Mouse (Mus musculus) forebrain, embryonic 16.5 days (tissue): ENCODE measurements around the gene Zfp825. TPM values are rescaled to one million over a fixed set of nuclear protein-coding genes. Genes with fewer than 3 reads are reported as not detected.
"Not testable (repeated sequence)": the region's sequence is repeated elsewhere in the genome, so short reads cannot be mapped to it uniquely, and the experiment has no call there.

Experiments
- ATAC-seq: fragments of 200-750 bp; cut with Nextera tagmentation; 2 replicates; pipeline ENCODE4 v1.8.0; 2017; ENCODE audit warnings: mild to moderate bottlenecking, moderate library complexity
- H3K27ac ChIP-seq: fragments of 300-500 bp; sonication (generic); 2 replicates; pipeline ENCODE4 v1.5.1; 2014; ENCODE audit warnings: low read length, control low read depth
- H3K27me3 ChIP-seq: fragments of 300-500 bp; sonication (generic); replicated peaks from 2 replicates; pipeline ENCODE4 v1.6.1; 2014; ENCODE audit warnings: low read length; ENCODE audit not compliant: control insufficient read depth, insufficient read depth
- H3K36me3 ChIP-seq: fragments of 300-500 bp; sonication (generic); 2 replicates; pipeline ENCODE4 v1.6.1; 2014; ENCODE audit not compliant: control insufficient read depth, insufficient read depth
- H3K4me1 ChIP-seq: fragments of 300-500 bp; sonication (generic); replicated peaks from 2 replicates; pipeline ENCODE4 v1.6.1; 2014; ENCODE audit warnings: low read length; ENCODE audit not compliant: control insufficient read depth, insufficient read depth
- H3K4me2 ChIP-seq: fragments of 300-500 bp; sonication (generic); 2 replicates; pipeline ENCODE4 v1.6.1; 2014; ENCODE audit warnings: mild to moderate bottlenecking, low read length, control low read depth
- H3K4me3 ChIP-seq: fragments of 300-500 bp; sonication (generic); replicated peaks from 2 replicates; pipeline ENCODE4 v1.5.1; 2014; ENCODE audit warnings: mild to moderate bottlenecking, low read length, control low read depth
- H3K9ac ChIP-seq: fragments of 300-500 bp; sonication (generic); replicated peaks from 2 replicates; pipeline ENCODE4 v1.6.1; 2014; ENCODE audit warnings: low read depth, low read length, control low read depth
- H3K9me3 ChIP-seq: fragments of 300-500 bp; sonication (generic); 2 replicates; pipeline ENCODE4 v1.6.1; 2016; ENCODE audit warnings: low read length; ENCODE audit not compliant: control insufficient read depth
- WGBS: fragments of 180-500 bp; shearing (Covaris S2); extraction: QIAGEN DNeasy Blood & Tissue Kit; methylation state at CpG from one replicate; pipeline ENCODE4 v1.1.7; 2014; 5-methylcytosine and 5-hydroxymethylcytosine counted together
- polyA plus RNA-seq: library from polyadenylated mRNA; unstranded; fragments of >200 nt; fragmentation: Nextera tagmentation; extraction: Ambion mirVana; gene quantifications from 2 replicates; pipeline ENCODE4 v1.2.1, GENCODE M21; 2015

The Zfp825 gene
- polyA plus RNA-seq = 18.2 and 18.3 TPM in 2 replicates

- Histone ChIP-seq H3K27ac (peak within 1 kb of the TSS; percentile 80), H3K36me3 (no peaks in the 10 kb centered on the region), H3K9ac (peak within 1 kb of the TSS; percentile 79), H3K27me3 (no peaks in the 10 kb centered on the region), H3K9me3 (no peaks in the 10 kb centered on the region), H3K4me2 (peak within 1 kb of the TSS; percentile 94), H3K4me1 (peaks cover 8% of the 10 kb centered on the region; the same call in 1 of the 2 replicates), H3K4me3 (peak within 1 kb of the TSS; percentile 52)
- ATAC-seq = peak; percentile 100
- 0% methylated on average over 23 of the region's 23 CpGs for WGBS
Measured at GRCm38 (mm10) chr13:74493911-74494679, at the start of gene Zfp825. TSS of gene Zfp825 (minus strand) at chr13:74493992.

- not testable (repeated sequence) for H3K4me1 ChIP-seq, H3K9me3 ChIP-seq, H3K36me3 ChIP-seq, H3K27ac ChIP-seq, H3K9ac ChIP-seq, ATAC-seq, H3K4me3 ChIP-seq, H3K4me2 ChIP-seq, H3K27me3 ChIP-seq
- 95% methylated on average over 3 of the region's 3 CpGs for WGBS
Measured at GRCm38 (mm10) chr13:74535418-74535817, 41.6 kb upstream of the Zfp825 start.

- H3K4me1 ChIP-seq, H3K27ac ChIP-seq, H3K27me3 ChIP-seq, H3K9ac ChIP-seq, H3K9me3 ChIP-seq, H3K36me3 ChIP-seq, H3K4me3 ChIP-seq, H3K4me2 ChIP-seq: not testable (repeated sequence)
- 12% methylated on average over 3 of the region's 3 CpGs for WGBS
- ATAC-seq = peak; percentile 85
Measured at GRCm38 (mm10) chr13:74534864-74535263, 41.1 kb upstream of the Zfp825 start.

GRCm38 (mm10) chr13:74534096-74534495 lies 40.3 kb upstream of the Zfp825 start:
- Histone ChIP-seq H3K27me3 (no peaks in the 10 kb centered on the region), H3K9me3 (peaks cover 4% of the 10 kb centered on the region; the same call in 1 of the 2 replicates), H3K4me2 (no peak overlapping the region), H3K27ac (no peak overlapping the region), H3K4me1 (no peaks in the 10 kb centered on the region), H3K9ac (no peak overlapping the region), H3K4me3 (no peak overlapping the region), H3K36me3 (no peaks in the 10 kb centered on the region)
- 90% methylated on average over 15 of the region's 15 CpGs for WGBS
- no peak for ATAC-seq

GRCm38 (mm10) chr13:74531251-74531650 lies 37.5 kb upstream of the Zfp825 start:
- not testable (repeated sequence) for H3K27me3 ChIP-seq, H3K36me3 ChIP-seq, H3K9me3 ChIP-seq, H3K4me1 ChIP-seq, H3K27ac ChIP-seq, ATAC-seq, H3K4me3 ChIP-seq, H3K9ac ChIP-seq, H3K4me2 ChIP-seq
- WGBS = 21% methylated on average over 1 of the region's 1 CpGs

- ATAC-seq, H3K4me3 ChIP-seq: not testable (repeated sequence)
Measured at GRCm38 (mm10) chr13:74529372-74529715, 35.6 kb upstream of the Zfp825 start.

GRCm38 (mm10) chr13:74528519-74529371 lies 35.0 kb upstream of the Zfp825 start:
- H3K4me2 ChIP-seq, H3K36me3 ChIP-seq, H3K4me1 ChIP-seq, H3K9ac ChIP-seq, H3K27ac ChIP-seq, H3K27me3 ChIP-seq, H3K4me3 ChIP-seq, H3K9me3 ChIP-seq, ATAC-seq: not testable (repeated sequence)

More at GRCm38 (mm10) chr13:74529372-74529715, 35.6 kb upstream of the Zfp825 start:
- H3K27me3 ChIP-seq, H3K36me3 ChIP-seq, H3K4me1 ChIP-seq, H3K9ac ChIP-seq, H3K4me2 ChIP-seq, H3K9me3 ChIP-seq, H3K27ac ChIP-seq: not testable (repeated sequence)
- 33% methylated on average over 1 of the region's 1 CpGs for WGBS

GRCm38 (mm10) chr13:74522481-74523237 lies 28.9 kb upstream of the Zfp825 start:
- Histone ChIP-seq H3K36me3 (no peaks in the 10 kb centered on the region), H3K4me3 (peak overlapping the region; percentile 59), H3K4me1 (no peaks in the 10 kb centered on the region), H3K27me3 (no peaks in the 10 kb centered on the region), H3K9ac (peak overlapping the region; percentile 65), H3K27ac (peak overlapping the region; percentile 66; the same call in 1 of the 2 replicates), H3K9me3 (no peaks in the 10 kb centered on the region), H3K4me2 (peak overlapping the region; percentile 74)
- WGBS = 3% methylated on average over 15 of the region's 15 CpGs
- ATAC-seq = peak; percentile 100

- not testable (repeated sequence) for H3K27ac ChIP-seq, ATAC-seq
Measured at GRCm38 (mm10) chr13:74522141-74522480, 28.3 kb upstream of the Zfp825 start.

More at GRCm38 (mm10) chr13:74522141-74522480, 28.3 kb upstream of the Zfp825 start:
- H3K36me3 ChIP-seq, H3K9me3 ChIP-seq, H3K27me3 ChIP-seq, H3K4me1 ChIP-seq: not testable (repeated sequence)
- Histone ChIP-seq H3K4me3 (peak overlapping the region; percentile 59), H3K9ac (peak overlapping the region; percentile 65), H3K4me2 (peak overlapping the region; percentile 74)
- WGBS = 0% methylated on average over 3 of the region's 3 CpGs
